Mouse (Mus musculus): ENCODE results near the gene Araf.
A peak's percentile ranks its signal among the peaks of the same experiment; 100 is the strongest.

Araf gene

GRCm38 (mm10) chrX:20847816-20848215, 50.2 kb downstream of the Araf start:
- DNase-seq (ENCODE audit: extremely low read depth, insufficient read length, low spot score), result no peak

DNA sequence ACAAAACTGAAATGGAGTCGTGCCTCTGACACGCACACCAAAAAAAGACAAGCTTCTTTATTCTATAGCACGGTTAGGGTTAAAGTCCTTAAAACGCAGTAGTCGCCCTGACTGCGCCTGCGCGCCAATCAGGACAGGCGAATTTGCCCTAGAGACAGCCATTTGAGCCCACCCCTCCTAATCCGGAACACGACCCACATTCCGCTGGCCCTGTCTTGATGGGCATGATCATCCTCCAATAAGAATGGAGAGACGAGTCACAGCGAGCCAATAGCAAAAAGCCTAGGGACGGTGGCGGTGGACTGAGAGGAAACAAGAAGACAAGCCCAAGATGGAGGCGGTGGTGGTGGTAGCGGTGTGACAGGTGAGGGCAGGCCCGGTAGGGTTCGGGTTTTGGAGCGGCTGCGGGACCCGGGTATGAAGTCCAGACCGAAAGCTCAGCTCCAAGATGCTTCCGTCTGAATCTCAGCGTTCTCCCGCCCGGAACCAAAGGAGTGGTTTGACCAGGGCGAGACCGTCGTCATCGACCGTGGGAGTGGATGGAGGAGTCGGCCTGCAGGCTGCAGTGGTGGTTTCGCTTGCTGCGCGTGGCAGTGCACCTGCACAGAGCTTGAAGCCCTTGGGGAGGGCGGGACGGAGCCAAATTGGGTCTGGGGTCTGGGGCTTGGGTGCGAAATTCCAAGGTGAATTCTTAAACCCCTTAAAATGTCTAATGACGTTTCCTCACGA, 50.8 kb downstream of the Araf start:
- DNase-seq (ENCODE audit: extremely low read depth, insufficient read length, low spot score), result peak; percentile 87

GRCm38 (mm10) chrX:20853794-20854193, 56.2 kb downstream of the Araf start:
- DNase-seq (ENCODE audit: extremely low read depth, insufficient read length, low spot score), result no peak

DNA sequence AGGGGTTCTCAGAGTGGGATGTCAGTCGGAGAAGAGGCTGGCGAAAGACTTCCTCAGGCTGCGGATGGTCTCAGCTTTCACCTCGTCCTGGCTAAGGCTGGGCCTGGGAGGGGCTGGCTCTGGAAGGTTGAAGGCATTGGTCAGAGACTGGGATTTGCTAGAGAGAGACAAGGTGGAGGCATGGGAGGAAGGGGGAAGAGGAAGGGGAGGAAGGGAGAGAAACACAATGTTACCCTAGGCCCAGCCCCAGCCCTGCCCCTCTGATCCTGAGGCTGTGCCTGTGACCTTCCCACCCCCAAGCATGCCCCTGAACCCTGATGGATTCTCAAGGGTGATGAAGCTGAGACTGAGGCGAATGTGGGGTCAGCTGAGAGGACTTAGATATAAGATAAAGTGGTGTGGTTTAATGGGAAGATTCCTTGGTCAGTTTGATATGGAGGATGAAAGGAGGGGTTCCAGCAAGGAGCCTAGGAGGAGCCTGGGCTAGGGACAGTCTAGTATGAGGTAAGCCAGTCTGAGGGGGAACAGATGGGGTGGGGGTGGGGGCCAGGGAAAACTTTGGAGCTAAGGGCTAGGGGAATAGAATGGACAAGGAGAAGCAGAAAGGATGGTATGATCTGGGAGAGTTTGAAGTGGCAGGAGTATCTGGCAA, 64.0 kb downstream of the Araf start:
- no peak for DNase-seq (ENCODE audit: extremely low read depth, insufficient read length, low spot score)

GRCm38 (mm10) chrX:20862105-20863065, 64.8 kb downstream of the Araf start:
- DNase-seq (ENCODE audit: extremely low read depth, insufficient read length, low spot score), result no peak

- peak; percentile 81 for DNase-seq (ENCODE audit: extremely low read depth, insufficient read length, low spot score)
Measured at GRCm38 (mm10) chrX:20863161-20864101, 65.8 kb downstream of the Araf start.

GRCm38 (mm10) chrX:20868091-20868490, 70.5 kb downstream of the Araf start:
- no peak for DNase-seq (ENCODE audit: extremely low read depth, insufficient read length, low spot score)

- peak; percentile 59 for DNase-seq (ENCODE audit: extremely low read depth, insufficient read length, low spot score)
Measured at GRCm38 (mm10) chrX:20869203-20869602, 71.6 kb downstream of the Araf start.

DNA sequence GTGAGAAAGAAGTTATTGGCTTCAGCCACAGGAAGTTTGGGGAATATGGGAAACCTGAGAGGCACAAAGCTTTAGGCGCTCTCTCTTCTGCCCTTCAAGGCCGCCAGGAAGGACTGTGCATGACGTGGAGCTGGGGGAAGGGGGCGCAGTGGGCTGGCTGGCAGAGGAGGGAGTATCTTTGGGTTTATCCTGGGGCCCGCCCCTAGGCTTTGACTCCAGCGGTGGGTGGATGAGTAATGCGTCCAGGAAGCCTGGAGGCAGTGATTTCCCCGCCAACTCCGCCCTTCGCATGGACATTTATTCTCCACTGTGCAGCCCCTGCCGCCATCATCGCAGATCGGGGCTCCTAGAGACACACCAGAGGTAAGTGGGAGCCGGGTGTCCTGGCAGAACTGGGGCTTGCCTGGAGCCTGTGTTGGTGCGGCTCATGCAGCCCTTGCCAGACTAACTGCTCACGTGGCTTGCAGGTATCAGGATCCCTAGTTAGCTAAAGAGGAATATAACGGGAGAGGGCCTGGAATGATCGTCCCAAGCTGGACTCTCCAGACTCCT, 72.4 kb downstream of the Araf start, which contains the start of gene Timp1:
Timp1 (plus strand) TSS at position 205 of the 552 bp plus-strand sequence.
- peak; percentile 86 for DNase-seq (ENCODE audit: extremely low read depth, insufficient read length, low spot score)

DNA sequence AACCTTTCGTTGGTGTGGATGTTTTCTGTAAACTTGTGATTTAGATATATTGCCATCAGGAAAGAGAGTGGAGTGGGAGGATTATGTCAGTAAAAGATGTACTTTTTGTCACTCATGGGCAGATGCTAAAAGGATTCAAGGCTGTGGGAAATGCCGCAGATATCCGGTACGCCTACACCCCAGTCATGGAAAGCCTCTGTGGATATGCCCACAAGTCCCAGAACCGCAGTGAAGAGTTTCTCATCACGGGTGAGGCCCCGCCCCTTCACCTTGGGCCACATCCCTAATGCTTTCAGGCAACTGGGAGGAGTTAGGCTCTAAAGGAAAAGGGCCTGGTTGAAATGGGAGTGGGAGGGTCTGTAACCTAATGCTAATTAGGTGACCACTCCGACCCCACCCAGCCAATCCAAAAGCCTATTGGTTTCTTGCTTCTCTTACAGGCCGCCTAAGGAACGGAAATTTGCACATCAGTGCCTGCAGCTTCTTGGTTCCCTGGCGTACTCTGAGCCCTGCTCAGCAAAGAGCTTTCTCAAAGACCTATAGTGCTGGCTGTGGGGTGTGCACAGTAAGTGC, 75.4 kb downstream of the Araf start:
- DNase-seq (ENCODE audit: extremely low read depth, insufficient read length, low spot score), result no peak

- DNase-seq (ENCODE audit: extremely low read depth, insufficient read length, low spot score), result no peak
Measured at GRCm38 (mm10) chrX:20875241-20875640, 77.6 kb downstream of the Araf start.

DNA sequence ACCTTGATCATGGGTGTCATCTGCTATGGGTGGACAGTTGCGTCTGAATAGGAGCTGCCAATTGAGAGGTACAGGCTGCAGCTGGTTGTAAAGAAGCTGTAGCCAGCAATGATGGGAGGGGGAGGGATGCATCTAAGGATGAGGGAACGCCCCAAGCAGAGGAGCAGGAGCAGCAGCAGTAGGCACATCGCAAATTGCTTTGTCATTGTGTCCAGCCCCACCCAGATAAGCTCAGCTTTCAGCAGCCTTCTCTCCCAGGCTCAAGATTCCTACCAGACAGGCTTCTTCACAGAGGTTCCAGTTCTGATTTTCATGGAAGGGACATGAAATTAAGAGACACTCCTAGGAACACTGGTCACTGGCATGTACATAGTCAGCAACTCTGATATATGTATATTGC, 112.5 kb downstream of the Araf start:
- no peak for DNase-seq (ENCODE audit: extremely low read depth, insufficient read length, low spot score)

Measured in 3134 (cell line).